16 mouse cellular contexts compared by ENCODE assay signal in genomic region chr1:150496626-150497302, GRCm38 (mm10). TPM values are rescaled to one million over a fixed set of nuclear protein-coding genes. Genes with fewer than 3 reads are reported as not detected.
A peak's percentile ranks its signal among the peaks of the same experiment; 100 is the strongest.
DNase-seq lines count a peak whose midpoint lies in the region; ATAC-seq and TF ChIP-seq lines count a peak whose summit lies in the region.
"Had no signal": no experiment of that assay in that cellular context is flagged by ENCODE, and none has a peak within 500 bp of the region (broad histone marks: within the 10 kb centered on the region; RNA-seq: fewer than 3 reads in every experiment).

No protein-coding gene starts in this region.

- TF ChIP-seq EP300 in CH12.LX (IDR thresholded peaks at IDR 0.05; ENCODE audit: low read length): no peak

- H3K27me3 ChIP-seq in CH12.LX (replicated peaks): no peaks in the 10 kb centered on the region
- H3K27me3 ChIP-seq: embryonic facial prominence, embryonic 12.5 days; hindbrain, embryonic 15.5 days; neural tube, embryonic 15.5 days had no signal

- in situ Hi-C loops in CH12.LX (cut with MboI; ENCODE audit: low pct_ligation_motif_present, low pct_unique_long_range_greater_than_20kb, low sequenced_read_pairs): no loop called here

- no peaks in the 10 kb centered on the region for H3K36me3 ChIP-seq in CH12.LX (replicated peaks in 1 of 2; ENCODE audit: control insufficient read depth in 1 of 2, insufficient read depth in 1 of 2, low read length in 1 of 2)
- H3K36me3 ChIP-seq: embryonic facial prominence, embryonic 12.5 days; forebrain, embryonic 10.5 days; hindbrain, embryonic 15.5 days; neural tube, embryonic 15.5 days had no signal

- DNase-seq in 3T3-L1 (ENCODE audit: low read depth, low spot score) (peak; percentile 19), CH12.LX (ENCODE audit: extremely low read depth) (peak; percentile 25), adipocyte (ENCODE audit: low spot score) (no peak), MN1 (ENCODE audit: low spot score) (no peak)
- DNase-seq in lung, adult 18-20 months: no peak
- DNase-seq: cerebellum, postnatal 14 days; right cerebral cortex, adult 18-20 months had no signal

- peak overlapping the region; percentile 52 for H3K4me2 ChIP-seq in CH12.LX (ENCODE audit: insufficient read depth, low read depth, poor library complexity, severe bottlenecking)
- H3K4me2 ChIP-seq: embryonic facial prominence, embryonic 12.5 days; hindbrain, embryonic 15.5 days; liver, embryonic 11.5 days; neural tube, embryonic 15.5 days had no signal

- peaks cover 0 to 7% of the 10 kb centered on the region in 2 experiments; a peak in 2 of 4 replicates for H3K4me1 ChIP-seq in CH12.LX (ENCODE audit: control insufficient read depth in 1 of 2, insufficient read depth in 2 of 2)
- H3K4me1 ChIP-seq: embryonic facial prominence, embryonic 12.5 days; forebrain, embryonic 10.5 days; hindbrain, embryonic 15.5 days; neural tube, embryonic 15.5 days had no signal

- peak overlapping the region; percentile 7 for H3K9ac ChIP-seq in CH12.LX (ENCODE audit: insufficient read depth, low read depth)
- H3K9ac ChIP-seq: embryonic facial prominence, embryonic 12.5 days; hindbrain, embryonic 15.5 days; neural tube, embryonic 15.5 days had no signal

- peaks cover 7% of the 10 kb centered on the region for H3K9me3 ChIP-seq in CH12.LX (replicated peaks; ENCODE audit: low read length)
- H3K9me3 ChIP-seq: embryonic facial prominence, embryonic 12.5 days; hindbrain, embryonic 15.5 days; neural tube, embryonic 15.5 days had no signal

- TF ChIP-seq POLR2A in CH12.LX (IDR thresholded peaks at IDR 0.05; ENCODE audit: low read depth, low read length): no peak

- no peaks in the 10 kb centered on the region for H3K79me2 ChIP-seq in CH12.LX (replicated peaks; ENCODE audit: control insufficient read depth, extremely low read depth, insufficient read depth, poor library complexity, severe bottlenecking)

- no peak for TF ChIP-seq CTCF in CH12.LX (conservative IDR thresholded peaks at IDR 0.05 in 1 of 2, IDR thresholded peaks at IDR 0.05 in 1 of 2; ENCODE audit: low read depth in 2 of 2, low read length in 2 of 2)

- ATAC-seq in activated CD4-positive, CD25-positive, alpha-beta regulatory T cell, adult 4 months: peak; percentile 87
- ATAC-seq in megakaryocyte progenitor cell, adult 5-6 weeks (replicated peaks; ENCODE audit: poor library complexity): peak; percentile 65
- ATAC-seq: midbrain, embryonic 16.5 days had no signal

- TF ChIP-seq RAD21 in CH12.LX (IDR thresholded peaks at IDR 0.05; ENCODE audit: low read depth, low read length): no peak

- no peak overlapping the region for H3K27ac ChIP-seq in CH12.LX (ENCODE audit: insufficient read depth, low read depth)
- H3K27ac ChIP-seq: embryonic facial prominence, embryonic 12.5 days; forebrain, embryonic 10.5 days; hindbrain, embryonic 15.5 days; layer of hippocampus, adult 2 months; neural tube, embryonic 15.5 days had no signal

- peak overlapping the region; percentile 29 to 40 (median 37) for H3K4me3 ChIP-seq in CH12.LX (replicated peaks in 1 of 3; ENCODE audit: low read depth in 2 of 3, low read length in 2 of 3, poor library complexity in 1 of 3)
- H3K4me3 ChIP-seq: embryonic facial prominence, embryonic 12.5 days; forebrain, embryonic 10.5 days; hindbrain, embryonic 15.5 days; layer of hippocampus, adult 2 months; neural tube, embryonic 15.5 days had no signal

- dilution Hi-C loops in CH12.LX (cut with MboI; ENCODE audit: extremely low pct_ligation_motif_present, extremely low pct_unique_long_range_greater_than_20kb, low sequenced_read_pairs): no loop called here

TF ChIP-seq in CH12.LX, 34 proteins besides CTCF, POLR2A, EP300 and RAD21:
- TF ChIP-seq TCF12 (IDR thresholded peaks at IDR 0.05; ENCODE audit: low read depth, low read length): no peak
- TF ChIP-seq ETS1 (conservative IDR thresholded peaks at IDR 0.05; ENCODE audit: low read depth, low read length): no peak
- no peak for TF ChIP-seq MXI1 (IDR thresholded peaks at IDR 0.05; ENCODE audit: low read depth, low read length)
- TF ChIP-seq JUND (conservative IDR thresholded peaks at IDR 0.05; ENCODE audit: low read depth, low read length): no peak
- TF ChIP-seq NELFE (IDR thresholded peaks at IDR 0.05; ENCODE audit: low read depth, low read length): no peak
- TF ChIP-seq TBP (conservative IDR thresholded peaks at IDR 0.05; ENCODE audit: low read depth, low read length): no peak
- no peak for TF ChIP-seq USF1 (IDR thresholded peaks at IDR 0.05; ENCODE audit: low read depth, low read length)
TF ChIP-seq in CH12.LX: peak in this region for 0.

RNA-seq across cellular contexts. Expression of gene Prg4, which starts 30.8 kb away (rescaled TPM):
- total RNA-seq in CH12.LX (2012; rRNA removed): 0.08 and 0.17 TPM in 2 replicates
- total RNA-seq in CH12.LX (2014; rRNA removed): not detected in 2 replicates
- 0.25 and 0.30 TPM in 2 replicates for polyA plus RNA-seq in CH12.LX (2012; ENCODE audit: insufficient read length, low read depth)
- 10 to 100 TPM; 10.2 to 13.8 TPM for polyA plus RNA-seq in activated CD4-positive, CD25-positive, alpha-beta regulatory T cell, adult 4 months (2017; shearing (Covaris generic))
- not detected in 2 replicates for total RNA-seq in megakaryocyte progenitor cell, adult 5-6 weeks (2015)
- not detected in 2 replicates for total RNA-seq in megakaryocyte progenitor cell, adult 5-6 weeks (2017)

Comparison
In these comparisons a context has a peak if more than half of its experiments do, and no peak if none do; other contexts are left out.
1. DNase-seq: peak in 3T3-L1 (single experiment) and CH12.LX (single experiment); none in adipocyte (single experiment), MN1 (single experiment) and lung, adult 18-20 months (0 of 2).